Mouse (Mus musculus): ENCODE measurements around the gene Myod1.

GRCm38 (mm10) chr7:46410727-46411126 is 34.5 kb downstream of the Myod1 start:
- no peak for TF ChIP-seq CTCF (IDR thresholded peaks at IDR 0.05)
- TF ChIP-seq POLR2A (IDR thresholded peaks at IDR 0.05; ENCODE audit: insufficient read depth, low read depth, low read length) = no peak
